Mouse (Mus musculus): Measurements from ENCODE around the gene Lce1d. TPM values are rescaled to one million over a fixed set of nuclear protein-coding genes. Genes with fewer than 3 reads are reported as not detected.
"Not testable (repeated sequence)": the region's sequence is repeated elsewhere in the genome, so short reads cannot be mapped to it uniquely, and the experiment has no call there.

Lce1d gene
- not detected in 2 replicates for polyA plus RNA-seq (2012; rRNA removed)

- no peak for TF ChIP-seq CTCF (IDR thresholded peaks at IDR 0.05; ENCODE audit: control insufficient read depth, insufficient read depth, insufficient replicate concordance, low read depth, low read length)
- no peak for TF ChIP-seq POLR2A (IDR thresholded peaks at IDR 0.05; ENCODE audit: control insufficient read depth, low read depth, low read length)
- H3K27ac ChIP-seq (ENCODE audit: control insufficient read depth, insufficient read depth, low read depth, low read length): no peak within 1 kb of the TSS
- H3K4me3 ChIP-seq (ENCODE audit: control insufficient read depth, low read depth, low read length): no peak within 1 kb of the TSS
- H3K27me3 ChIP-seq (ENCODE audit: control insufficient read depth, insufficient read depth, low read length): no peaks in the 10 kb centered on the region
- H3K36me3 ChIP-seq (ENCODE audit: control insufficient read depth, insufficient read depth, low read length): no peaks in the 10 kb centered on the region
- H3K4me1 ChIP-seq (ENCODE audit: control insufficient read depth, insufficient read depth, low read length): no peaks in the 10 kb centered on the region
Observed at GRCm38 (mm10) chr3:92687110-92687509, at the start of gene Lce1d. Gene Lce1d, minus strand, starts transcription at chr3:92687210.

GRCm38 (mm10) chr3:92722631-92723030 lies 35.6 kb upstream of the Lce1d start:
- Histone ChIP-seq H3K4me1 (ENCODE audit: control insufficient read depth, insufficient read depth, low read length) (no peaks in the 10 kb centered on the region), H3K4me3 (ENCODE audit: control insufficient read depth, low read depth, low read length) (no peak overlapping the region), H3K36me3 (ENCODE audit: control insufficient read depth, insufficient read depth, low read length) (no peaks in the 10 kb centered on the region), H3K27ac (ENCODE audit: control insufficient read depth, insufficient read depth, low read depth, low read length) (no peak overlapping the region), H3K27me3 (ENCODE audit: control insufficient read depth, insufficient read depth, low read length) (no peaks in the 10 kb centered on the region)
- TF ChIP-seq POLR2A (IDR thresholded peaks at IDR 0.05; ENCODE audit: control insufficient read depth, low read depth, low read length) (no peak), CTCF (IDR thresholded peaks at IDR 0.05; ENCODE audit: control insufficient read depth, insufficient read depth, insufficient replicate concordance, low read depth, low read length) (no peak)

GRCm38 (mm10) chr3:92720250-92720649 lies 33.2 kb upstream of the Lce1d start, which contains the start of gene Lce1f:
Gene Lce1f, minus strand, starts transcription at chr3:92720350.
- H3K27me3 ChIP-seq (ENCODE audit: control insufficient read depth, insufficient read depth, low read length): no peaks in the 10 kb centered on the region
- no peaks in the 10 kb centered on the region for H3K36me3 ChIP-seq (ENCODE audit: control insufficient read depth, insufficient read depth, low read length)
- no peaks in the 10 kb centered on the region for H3K4me1 ChIP-seq (ENCODE audit: control insufficient read depth, insufficient read depth, low read length)
- H3K4me3 ChIP-seq (ENCODE audit: control insufficient read depth, low read depth, low read length): no peak within 1 kb of the TSS
- no peak within 1 kb of the TSS for H3K27ac ChIP-seq (ENCODE audit: control insufficient read depth, insufficient read depth, low read depth, low read length)
- TF ChIP-seq CTCF (IDR thresholded peaks at IDR 0.05; ENCODE audit: control insufficient read depth, insufficient read depth, insufficient replicate concordance, low read depth, low read length): no peak
- no peak for TF ChIP-seq POLR2A (IDR thresholded peaks at IDR 0.05; ENCODE audit: control insufficient read depth, low read depth, low read length)

- H3K4me1 ChIP-seq (ENCODE audit: control insufficient read depth, insufficient read depth, low read length): no peaks in the 10 kb centered on the region
- TF ChIP-seq POLR2A (IDR thresholded peaks at IDR 0.05; ENCODE audit: control insufficient read depth, low read depth, low read length) (no peak), CTCF (IDR thresholded peaks at IDR 0.05; ENCODE audit: control insufficient read depth, insufficient read depth, insufficient replicate concordance, low read depth, low read length) (no peak)
- H3K4me3 ChIP-seq (ENCODE audit: control insufficient read depth, low read depth, low read length): no peak overlapping the region
- no peaks in the 10 kb centered on the region for H3K27me3 ChIP-seq (ENCODE audit: control insufficient read depth, insufficient read depth, low read length)
- no peak overlapping the region for H3K27ac ChIP-seq (ENCODE audit: control insufficient read depth, insufficient read depth, low read depth, low read length)
- H3K36me3 ChIP-seq (ENCODE audit: control insufficient read depth, insufficient read depth, low read length): no peaks in the 10 kb centered on the region
Observed at GRCm38 (mm10) chr3:92715122-92715521, 28.1 kb upstream of the Lce1d start.

GRCm38 (mm10) chr3:92708974-92709373 lies 22.0 kb upstream of the Lce1d start, which contains the start of gene Lce1e:
Gene Lce1e, minus strand, starts transcription at chr3:92709074.
- Histone ChIP-seq H3K27ac (ENCODE audit: control insufficient read depth, insufficient read depth, low read depth, low read length) (no peak within 1 kb of the TSS), H3K4me3 (ENCODE audit: control insufficient read depth, low read depth, low read length) (no peak within 1 kb of the TSS), H3K27me3 (ENCODE audit: control insufficient read depth, insufficient read depth, low read length) (no peaks in the 10 kb centered on the region), H3K4me1 (ENCODE audit: control insufficient read depth, insufficient read depth, low read length) (no peaks in the 10 kb centered on the region), H3K36me3 (ENCODE audit: control insufficient read depth, insufficient read depth, low read length) (no peaks in the 10 kb centered on the region)
- TF ChIP-seq POLR2A (IDR thresholded peaks at IDR 0.05; ENCODE audit: control insufficient read depth, low read depth, low read length) (no peak), CTCF (IDR thresholded peaks at IDR 0.05; ENCODE audit: control insufficient read depth, insufficient read depth, insufficient replicate concordance, low read depth, low read length) (no peak)

GRCm38 (mm10) chr3:92694613-92695012 lies 7.6 kb upstream of the Lce1d start:
- Histone ChIP-seq H3K4me3 (ENCODE audit: control insufficient read depth, low read depth, low read length) (no peak overlapping the region), H3K4me1 (ENCODE audit: control insufficient read depth, insufficient read depth, low read length) (no peaks in the 10 kb centered on the region), H3K36me3 (ENCODE audit: control insufficient read depth, insufficient read depth, low read length) (no peaks in the 10 kb centered on the region), H3K27me3 (ENCODE audit: control insufficient read depth, insufficient read depth, low read length) (no peaks in the 10 kb centered on the region), H3K27ac (ENCODE audit: control insufficient read depth, insufficient read depth, low read depth, low read length) (no peak overlapping the region)
- no peak for TF ChIP-seq CTCF (IDR thresholded peaks at IDR 0.05; ENCODE audit: control insufficient read depth, insufficient read depth, insufficient replicate concordance, low read depth, low read length)
- TF ChIP-seq POLR2A (IDR thresholded peaks at IDR 0.05; ENCODE audit: control insufficient read depth, low read depth, low read length): no peak

GRCm38 (mm10) chr3:92691688-92692087 lies 4.7 kb upstream of the Lce1d start:
- no peak overlapping the region for H3K4me3 ChIP-seq (ENCODE audit: control insufficient read depth, low read depth, low read length)
- no peaks in the 10 kb centered on the region for H3K4me1 ChIP-seq (ENCODE audit: control insufficient read depth, insufficient read depth, low read length)
- H3K27me3 ChIP-seq (ENCODE audit: control insufficient read depth, insufficient read depth, low read length): no peaks in the 10 kb centered on the region
- no peak overlapping the region for H3K27ac ChIP-seq (ENCODE audit: control insufficient read depth, insufficient read depth, low read depth, low read length)
- TF ChIP-seq POLR2A (IDR thresholded peaks at IDR 0.05; ENCODE audit: control insufficient read depth, low read depth, low read length) (no peak), CTCF (IDR thresholded peaks at IDR 0.05; ENCODE audit: control insufficient read depth, insufficient read depth, insufficient replicate concordance, low read depth, low read length) (no peak)
- H3K36me3 ChIP-seq (ENCODE audit: control insufficient read depth, insufficient read depth, low read length): no peaks in the 10 kb centered on the region

GRCm38 (mm10) chr3:92689154-92689553 lies 2.1 kb upstream of the Lce1d start:
- H3K4me3 ChIP-seq (ENCODE audit: control insufficient read depth, low read depth, low read length); H3K27ac ChIP-seq (ENCODE audit: control insufficient read depth, insufficient read depth, low read depth, low read length); H3K27me3 ChIP-seq (ENCODE audit: control insufficient read depth, insufficient read depth, low read length); H3K4me1 ChIP-seq (ENCODE audit: control insufficient read depth, insufficient read depth, low read length); H3K36me3 ChIP-seq (ENCODE audit: control insufficient read depth, insufficient read depth, low read length): not testable (repeated sequence)
